Mouse (Mus musculus) left cerebral cortex, postnatal 4 days (tissue): Measurements from ENCODE around the gene Iapp. TPM values are rescaled to one million over a fixed set of nuclear protein-coding genes. Genes with fewer than 3 reads are reported as not detected.

Source experiments
- total RNA-seq, 2 experiments: library from RNA; stranded (reverse); gene quantifications; 2 replicates each; pipeline ENCODE4 v1.2.3; 2021

Gene Iapp
- total RNA-seq, 2 experiments from 2014 or later: not detected

Other genes starting within 250 kb of the Iapp start
- gene Slco1a6, start 89.9 kb upstream of the Iapp start, total RNA-seq: 1 to 10 TPM; 2.1 to 4.9 TPM
- gene Slco1a5, start 24.6 kb downstream of the Iapp start, total RNA-seq: under 1 TPM; 0.14 to 0.16 TPM
- 10 to 100 TPM; 17.1 to 18.9 TPM for gene Pyroxd1, start 47.2 kb downstream of the Iapp start, total RNA-seq
- 10 to 100 TPM; 24.8 to 36.5 TPM for gene Recql, start 88.7 kb downstream of the Iapp start, total RNA-seq
- gene Golt1b, start 88.8 kb downstream of the Iapp start, total RNA-seq: 10 to 100 TPM; 34.4 to 35.8 TPM
- 1 to 10 TPM in 1 of 2 experiments, under 1 TPM in 1; 0.94 to 2.3 TPM for gene Spx, start 115.0 kb downstream of the Iapp start, total RNA-seq
- not detected for gene Gys2, start 174.7 kb downstream of the Iapp start, total RNA-seq
- gene Ldhb, start 209.5 kb downstream of the Iapp start, total RNA-seq: 100 to 1,000 TPM; 205 to 218 TPM